Mouse (Mus musculus) CD8-positive naive resting alpha-beta T cell, adult 2 months (primary cell): Measurements from ENCODE around the gene Mgat4a.

ENCODE experiments used
- DNase-seq, 2 experiments: peaks; one replicate each; pipeline ENCODE4 v3.0.0; 2022; ENCODE audit warnings: low read depth in 2 of 2, low spot score in 2 of 2

The Mgat4a gene

GRCm38 (mm10) chr1:37405137-37405536, 135.7 kb downstream of the Mgat4a start:
- no peak for DNase-seq

- peak; percentile 36 to 53 for DNase-seq
Observed at GRCm38 (mm10) chr1:37401687-37402086, 139.1 kb downstream of the Mgat4a start.

GRCm38 (mm10) chr1:37399734-37400133, 141.1 kb downstream of the Mgat4a start:
- no peak for DNase-seq

GRCm38 (mm10) chr1:37398961-37399360, 141.9 kb downstream of the Mgat4a start:
- no peak for DNase-seq

- no peak for DNase-seq
Observed at GRCm38 (mm10) chr1:37396481-37396880, 144.3 kb downstream of the Mgat4a start.

- no peak for DNase-seq
Observed at GRCm38 (mm10) chr1:37393174-37393573, 147.6 kb downstream of the Mgat4a start.
